Mouse (Mus musculus) liver, embryonic 16.5 days (tissue): ENCODE measurements around the gene Ranbp10. TPM values are rescaled to one million over a fixed set of nuclear protein-coding genes. Genes with fewer than 3 reads are reported as not detected.

Experiments
- ATAC-seq: fragments of 200-750 bp; cut with Nextera tagmentation; 2 replicates; pipeline ENCODE4 v1.8.0; 2017; ENCODE audit warnings: low read depth, mild to moderate bottlenecking, moderate number of reproducible peaks, moderate library complexity
- H3K27ac ChIP-seq: fragments of 300-500 bp; sonication (generic); 2 replicates; pipeline ENCODE4 v1.5.1; 2014; ENCODE audit warnings: mild to moderate bottlenecking, low read length
- H3K27me3 ChIP-seq: fragments of 300-500 bp; sonication (generic); 2 replicates; pipeline ENCODE4 v1.6.1; 2014; ENCODE audit warnings: low read depth, low read length, mixed read lengths; ENCODE audit not compliant: control insufficient read depth, insufficient read depth
- H3K36me3 ChIP-seq: fragments of 300-500 bp; sonication (generic); 2 replicates; pipeline ENCODE4 v1.6.1; 2014; ENCODE audit warnings: mild to moderate bottlenecking; ENCODE audit not compliant: control insufficient read depth, insufficient read depth
- H3K4me1 ChIP-seq: fragments of 300-500 bp; sonication (generic); 2 replicates; pipeline ENCODE4 v1.6.1; 2014; ENCODE audit warnings: low read depth, low read length, mixed read lengths; ENCODE audit not compliant: control insufficient read depth
- H3K4me2 ChIP-seq: fragments of 300-500 bp; sonication (generic); 2 replicates; pipeline ENCODE4 v1.6.1; 2014; ENCODE audit warnings: low read depth, low read length, mixed read lengths
- H3K4me3 ChIP-seq: fragments of 300-500 bp; sonication (generic); 2 replicates; pipeline ENCODE4 v1.5.1; 2014; ENCODE audit warnings: low read depth, mild to moderate bottlenecking, low read length
- H3K9ac ChIP-seq: fragments of 300-500 bp; sonication (generic); 2 replicates; pipeline ENCODE4 v1.6.1; 2014; ENCODE audit warnings: low read depth, low read length
- H3K9me3 ChIP-seq: fragments of 300-500 bp; sonication (generic); replicated peaks from 2 replicates; pipeline ENCODE4 v1.6.1; 2016; ENCODE audit warnings: low read length; ENCODE audit not compliant: control insufficient read depth
- WGBS: fragments of 180-500 bp; shearing (Covaris S2); extraction: QIAGEN DNeasy Blood & Tissue Kit; methylation state at CpG from one replicate; pipeline ENCODE4 v1.1.7; 2014; ENCODE audit not compliant: insufficient replicate concordance; 5-methylcytosine and 5-hydroxymethylcytosine counted together
- polyA plus RNA-seq: library from polyadenylated mRNA; unstranded; fragments of >200 nt; fragmentation: Nextera tagmentation; extraction: Ambion mirVana; gene quantifications from 2 replicates; pipeline ENCODE4 v1.2.1, GENCODE M21; 2015

Ranbp10 gene
- polyA plus RNA-seq = 44.3 and 50.1 TPM in 2 replicates

GRCm38 (mm10) chr8:105826861-105827848 is at the start of gene Ranbp10, which contains the start of gene Tsnaxip1:
TSS of gene Ranbp10 (minus strand) at chr8:105827350.
TSS of gene Tsnaxip1 (plus strand) at chr8:105827731.
- Histone ChIP-seq H3K27me3 (no peaks in the 10 kb centered on the region; the same call in 1 of the 2 replicates), H3K9ac (peak within 1 kb of the TSS; percentile 96), H3K4me1 (peaks cover 27% of the 10 kb centered on the region), H3K9me3 (no peaks in the 10 kb centered on the region), H3K4me3 (peak within 1 kb of the TSS; percentile 96), H3K27ac (peak within 1 kb of the TSS; percentile 99), H3K4me2 (peak within 1 kb of the TSS; percentile 78), H3K36me3 (peaks cover 25% of the 10 kb centered on the region)
- peak; percentile 89 for ATAC-seq
- WGBS = under 1% methylated on average over 52 of the region's 52 CpGs

- Histone ChIP-seq H3K4me2 (no peak overlapping the region), H3K36me3 (peaks cover 30% of the 10 kb centered on the region), H3K9me3 (no peaks in the 10 kb centered on the region), H3K27ac (no peak overlapping the region), H3K4me3 (no peak overlapping the region), H3K9ac (no peak overlapping the region), H3K27me3 (no peaks in the 10 kb centered on the region), H3K4me1 (no peaks in the 10 kb centered on the region; the same call in 1 of the 2 replicates)
- 78% methylated on average over 6 of the region's 6 CpGs for WGBS
- ATAC-seq = no peak
Measured at GRCm38 (mm10) chr8:105874301-105874700, 47.2 kb upstream of the Ranbp10 start.

DNA sequence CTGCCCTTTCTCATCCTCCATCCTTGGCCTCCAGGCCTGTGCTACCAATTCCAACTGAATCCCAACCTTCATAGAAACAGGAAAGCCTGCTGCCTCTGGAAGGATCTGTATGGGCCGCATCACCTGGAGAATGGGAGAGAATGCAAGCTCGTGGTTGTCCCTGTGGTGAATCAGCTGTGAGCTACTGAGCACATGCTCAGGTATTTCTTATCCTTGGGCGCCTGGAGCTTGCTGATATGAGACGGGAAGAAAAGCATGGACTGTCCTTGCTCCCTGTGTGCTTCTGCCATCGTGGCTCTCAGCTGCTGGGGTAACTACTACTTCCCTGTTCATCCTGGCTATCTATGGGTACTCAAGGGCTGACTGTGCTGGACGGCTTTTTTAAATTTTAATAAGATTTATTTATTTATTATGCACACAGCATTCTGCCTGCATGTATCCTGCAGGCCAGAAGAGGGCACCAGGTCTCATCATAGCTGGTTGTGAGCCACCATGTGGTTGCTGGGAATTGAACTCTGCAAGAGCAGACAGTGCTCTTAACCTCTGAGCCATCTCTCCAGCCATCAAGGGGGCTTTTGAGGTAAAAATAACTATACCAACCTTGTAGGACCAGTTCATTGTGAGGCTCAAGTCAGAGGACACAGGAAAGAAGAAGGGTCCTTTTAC is 39.3 kb upstream of the Ranbp10 start:
- Histone ChIP-seq H3K36me3 (peaks cover 13% of the 10 kb centered on the region), H3K4me1 (peaks cover 29% of the 10 kb centered on the region), H3K4me3 (no peak overlapping the region), H3K9me3 (no peaks in the 10 kb centered on the region), H3K9ac (no peak overlapping the region), H3K4me2 (no peak overlapping the region), H3K27me3 (no peaks in the 10 kb centered on the region), H3K27ac (peak overlapping the region; percentile 13)
- ATAC-seq = 0 out of 2 replicates have a peak, but pooled peaks have one; percentile 40
- 42% methylated on average over 6 of the region's 6 CpGs for WGBS

- H3K36me3 ChIP-seq = peaks cover 5% of the 10 kb centered on the region
- H3K4me3 ChIP-seq = peak overlapping the region; percentile 97
- ATAC-seq = no peak
- no peaks in the 10 kb centered on the region for H3K9me3 ChIP-seq
- H3K4me1 ChIP-seq = peaks cover 55% of the 10 kb centered on the region
- peak overlapping the region; percentile 99 for H3K27ac ChIP-seq
- 0% methylated on average over 1 of the region's 1 CpGs for WGBS
- H3K4me2 ChIP-seq = peak overlapping the region; percentile 94
- H3K27me3 ChIP-seq = no peaks in the 10 kb centered on the region
- peak overlapping the region; percentile 93 for H3K9ac ChIP-seq
Measured at GRCm38 (mm10) chr8:105861951-105862350, 34.8 kb upstream of the Ranbp10 start.

- Histone ChIP-seq H3K27ac (peak within 1 kb of the TSS; percentile 99), H3K9ac (peak within 1 kb of the TSS; percentile 93), H3K36me3 (peaks cover 2% of the 10 kb centered on the region; the same call in 1 of the 2 replicates), H3K27me3 (no peaks in the 10 kb centered on the region), H3K4me3 (peak within 1 kb of the TSS; percentile 97), H3K9me3 (no peaks in the 10 kb centered on the region), H3K4me1 (peaks cover 57% of the 10 kb centered on the region), H3K4me2 (peak within 1 kb of the TSS; percentile 94)
- peak; percentile 94 for ATAC-seq
- under 1% methylated on average over 58 of the region's 59 CpGs for WGBS
Measured at GRCm38 (mm10) chr8:105860143-105860981, 33.2 kb upstream of the Ranbp10 start, which contains the start of gene Nutf2. TSS of gene Nutf2 (plus strand) at chr8:105860580.

DNA sequence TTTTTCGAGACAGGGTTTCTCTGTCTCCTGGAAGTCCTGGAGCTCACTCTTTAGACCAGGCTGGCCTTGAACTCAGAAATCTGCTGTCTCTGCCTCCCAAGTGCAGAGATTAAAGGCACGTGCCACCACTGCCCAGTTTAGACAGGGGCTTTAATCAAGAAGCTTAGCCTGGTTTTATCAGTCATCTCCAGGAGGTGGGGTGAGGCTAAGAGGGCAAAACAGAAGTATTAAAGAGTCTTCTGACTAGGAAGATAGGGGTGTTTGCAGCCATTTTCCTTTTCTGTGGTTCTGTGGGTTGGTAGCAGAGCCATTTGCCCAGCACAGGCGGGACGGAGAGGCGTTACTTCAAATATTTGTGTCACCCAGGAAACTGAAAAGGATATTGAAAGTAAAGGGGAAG is 32.2 kb upstream of the Ranbp10 start:
- Histone ChIP-seq H3K9ac (peak overlapping the region; percentile 93), H3K27ac (peak overlapping the region; percentile 99), H3K4me1 (peaks cover 59% of the 10 kb centered on the region), H3K4me2 (peak overlapping the region; percentile 94), H3K27me3 (no peaks in the 10 kb centered on the region), H3K36me3 (peaks cover 2% of the 10 kb centered on the region; the same call in 1 of the 2 replicates), H3K4me3 (peak overlapping the region; percentile 97), H3K9me3 (no peaks in the 10 kb centered on the region)
- peak; percentile 5 for ATAC-seq
- WGBS = 11% methylated on average over 5 of the region's 5 CpGs

DNA sequence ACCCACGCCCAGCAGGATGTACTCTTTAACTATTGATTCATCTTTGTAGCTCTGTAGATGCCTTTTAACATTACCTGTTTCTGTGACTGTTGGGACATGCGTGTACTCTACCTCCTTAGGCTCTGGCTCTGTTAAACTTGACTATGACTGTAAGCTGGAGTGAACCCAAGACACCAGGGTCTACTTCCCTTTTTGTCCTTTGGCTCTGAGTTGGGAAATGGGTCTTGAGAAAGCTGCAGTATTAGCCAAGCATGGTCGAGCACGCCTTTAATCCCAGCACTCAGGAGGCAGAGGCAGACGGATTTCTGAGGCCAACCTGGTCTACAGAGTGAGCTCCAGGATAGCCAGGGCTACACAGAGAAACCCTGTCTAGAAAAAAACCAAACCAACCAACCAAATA is 31.3 kb upstream of the Ranbp10 start:
- Histone ChIP-seq H3K9me3 (no peaks in the 10 kb centered on the region), H3K27ac (peak overlapping the region; percentile 99), H3K4me1 (peaks cover 57% of the 10 kb centered on the region), H3K9ac (no peak overlapping the region), H3K4me2 (peak overlapping the region; percentile 94), H3K36me3 (peaks cover 2% of the 10 kb centered on the region; the same call in 1 of the 2 replicates), H3K27me3 (no peaks in the 10 kb centered on the region), H3K4me3 (no peak overlapping the region)
- WGBS = 67% methylated on average over 5 of the region's 5 CpGs
- no peak for ATAC-seq

DNA sequence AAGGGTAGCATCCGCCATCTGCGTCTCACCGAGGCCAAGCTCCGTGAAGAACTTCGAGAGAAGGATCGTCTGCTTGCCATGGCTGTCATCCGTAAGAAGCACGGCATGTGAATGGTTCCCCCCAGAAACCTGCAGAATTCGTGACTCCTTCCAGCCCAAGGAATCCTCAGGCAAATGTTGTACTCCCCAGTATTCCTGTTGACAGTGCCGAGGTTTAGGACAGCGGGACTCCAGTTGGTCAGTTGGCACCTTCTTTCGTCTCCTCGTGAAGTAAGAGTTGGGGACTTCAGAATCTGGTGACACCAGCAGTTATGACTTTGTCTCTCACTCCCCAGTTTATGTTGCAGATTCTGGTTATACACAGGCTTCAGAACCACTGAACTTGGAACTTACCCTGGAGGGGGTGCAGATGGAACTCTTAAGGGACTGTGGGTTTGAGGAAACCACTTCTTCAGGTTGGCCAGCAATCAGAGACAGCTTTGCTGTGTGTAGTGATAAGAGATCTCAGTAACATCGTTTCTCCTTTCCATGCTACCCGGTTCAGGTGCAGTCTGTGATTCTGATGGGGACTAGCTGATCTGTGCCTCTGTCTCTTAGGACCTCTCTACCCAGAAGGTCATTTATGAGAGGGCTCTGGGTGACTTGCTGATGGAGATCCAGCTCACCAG is 29.2 kb upstream of the Ranbp10 start:
- ATAC-seq = no peak
- Histone ChIP-seq H3K27me3 (no peaks in the 10 kb centered on the region), H3K4me3 (peak overlapping the region; percentile 79), H3K4me2 (peak overlapping the region; percentile 94), H3K9me3 (no peaks in the 10 kb centered on the region), H3K36me3 (peaks cover 2% of the 10 kb centered on the region; the same call in 1 of the 2 replicates), H3K4me1 (peaks cover 48% of the 10 kb centered on the region), H3K27ac (peak overlapping the region; percentile 86), H3K9ac (peak overlapping the region; percentile 87)
- 14% methylated on average over 15 of the region's 15 CpGs for WGBS
